Mouse (Mus musculus): ENCODE results near the gene Phkb. TPM values are rescaled to one million over a fixed set of nuclear protein-coding genes. Genes with fewer than 3 reads are reported as not detected.

The Phkb gene
- polyA plus RNA-seq, 1 experiment from 2014 or later, result 10.4 TPM

GRCm38 (mm10) chr8:85992911-85993310 lies 152.2 kb downstream of the Phkb start:
- H3K27ac ChIP-seq (ENCODE audit: low read depth), result no peak overlapping the region
- 91% methylated on average over 1 of the region's 1 CpGs for WGBS (ENCODE audit: insufficient replicate concordance)
- no peaks in the 10 kb centered on the region for H3K9me3 ChIP-seq (ENCODE audit: low read length)
- no peaks in the 10 kb centered on the region for H3K27me3 ChIP-seq (ENCODE audit: insufficient read depth, low read length)
- no peaks in the 10 kb centered on the region for H3K4me1 ChIP-seq (ENCODE audit: insufficient read depth)
- no peak overlapping the region for H3K9ac ChIP-seq (replicated peaks)
- H3K4me2 ChIP-seq (ENCODE audit: low read depth, low read length), result no peak overlapping the region
- DNase-seq (no peak), ATAC-seq (no peak)
- no peak for TF ChIP-seq EP300 (IDR thresholded peaks at IDR 0.05; ENCODE audit: low read depth)
- TF ChIP-seq CTCF (IDR thresholded peaks at IDR 0.05; ENCODE audit: low read depth), result no peak
- no peaks in the 10 kb centered on the region for H3K36me3 ChIP-seq (replicated peaks; ENCODE audit: insufficient read depth, low read length)
- no peak overlapping the region for H3K4me3 ChIP-seq (ENCODE audit: low read depth, low read length)

GRCm38 (mm10) chr8:85993661-85994060 lies 152.9 kb downstream of the Phkb start:
- TF ChIP-seq CTCF (IDR thresholded peaks at IDR 0.05; ENCODE audit: low read depth) (no peak), EP300 (IDR thresholded peaks at IDR 0.05; ENCODE audit: low read depth) (no peak)

GRCm38 (mm10) chr8:85995971-85996370 lies 155.2 kb downstream of the Phkb start:
- no peak for DNase-seq
- Histone ChIP-seq H3K27me3 (ENCODE audit: insufficient read depth, low read length) (no peaks in the 10 kb centered on the region), H3K9me3 (ENCODE audit: low read length) (no peaks in the 10 kb centered on the region), H3K27ac (ENCODE audit: low read depth) (no peak overlapping the region), H3K9ac (replicated peaks) (no peak overlapping the region), H3K4me2 (ENCODE audit: low read depth, low read length) (no peak overlapping the region), H3K36me3 (replicated peaks; ENCODE audit: insufficient read depth, low read length) (no peaks in the 10 kb centered on the region), H3K4me1 (ENCODE audit: insufficient read depth) (no peaks in the 10 kb centered on the region), H3K4me3 (ENCODE audit: low read depth, low read length) (no peak overlapping the region)
- TF ChIP-seq CTCF (IDR thresholded peaks at IDR 0.05; ENCODE audit: low read depth) (no peak), EP300 (IDR thresholded peaks at IDR 0.05; ENCODE audit: low read depth) (no peak)
- no peak for ATAC-seq
- 80% methylated on average over 1 of the region's 1 CpGs for WGBS (ENCODE audit: insufficient replicate concordance)

More at GRCm38 (mm10) chr8:85993661-85994060, 152.9 kb downstream of the Phkb start:
- H3K9ac ChIP-seq (replicated peaks), result no peak overlapping the region
- H3K4me2 ChIP-seq (ENCODE audit: low read depth, low read length), result no peak overlapping the region
- WGBS (ENCODE audit: insufficient replicate concordance), result 85% methylated on average over 1 of the region's 1 CpGs
- H3K27me3 ChIP-seq (ENCODE audit: insufficient read depth, low read length), result no peaks in the 10 kb centered on the region
- no peak overlapping the region for H3K4me3 ChIP-seq (ENCODE audit: low read depth, low read length)
- H3K9me3 ChIP-seq (ENCODE audit: low read length), result no peaks in the 10 kb centered on the region
- ATAC-seq (no peak), DNase-seq (no peak)
- H3K4me1 ChIP-seq (ENCODE audit: insufficient read depth), result no peaks in the 10 kb centered on the region
- no peak overlapping the region for H3K27ac ChIP-seq (ENCODE audit: low read depth)
- no peaks in the 10 kb centered on the region for H3K36me3 ChIP-seq (replicated peaks; ENCODE audit: insufficient read depth, low read length)

- Histone ChIP-seq H3K27ac (ENCODE audit: low read depth) (no peak overlapping the region), H3K9me3 (ENCODE audit: low read length) (no peaks in the 10 kb centered on the region), H3K4me2 (ENCODE audit: low read depth, low read length) (no peak overlapping the region), H3K36me3 (replicated peaks; ENCODE audit: insufficient read depth, low read length) (no peaks in the 10 kb centered on the region), H3K27me3 (ENCODE audit: insufficient read depth, low read length) (no peaks in the 10 kb centered on the region), H3K4me1 (ENCODE audit: insufficient read depth) (no peaks in the 10 kb centered on the region), H3K4me3 (ENCODE audit: low read depth, low read length) (no peak overlapping the region), H3K9ac (replicated peaks) (no peak overlapping the region)
- no peak for TF ChIP-seq EP300 (IDR thresholded peaks at IDR 0.05; ENCODE audit: low read depth)
- ATAC-seq, result no peak
- no peak for DNase-seq
Observed at GRCm38 (mm10) chr8:86006485-86006884, 165.7 kb downstream of the Phkb start.

- Histone ChIP-seq H3K4me2 (ENCODE audit: low read depth, low read length) (no peak overlapping the region), H3K4me3 (ENCODE audit: low read depth, low read length) (no peak overlapping the region), H3K27ac (ENCODE audit: low read depth) (no peak overlapping the region), H3K9ac (replicated peaks) (no peak overlapping the region), H3K36me3 (replicated peaks; ENCODE audit: insufficient read depth, low read length) (peaks cover 3% of the 10 kb centered on the region; the same call in 1 of the 2 replicates), H3K9me3 (ENCODE audit: low read length) (no peaks in the 10 kb centered on the region), H3K4me1 (ENCODE audit: insufficient read depth) (no peaks in the 10 kb centered on the region), H3K27me3 (ENCODE audit: insufficient read depth, low read length) (no peaks in the 10 kb centered on the region)
- DNase-seq (no peak), ATAC-seq (no peak)
- TF ChIP-seq EP300 (IDR thresholded peaks at IDR 0.05; ENCODE audit: low read depth), result no peak
- no peak for TF ChIP-seq CTCF (IDR thresholded peaks at IDR 0.05; ENCODE audit: low read depth)
- WGBS (ENCODE audit: insufficient replicate concordance), result 83% methylated on average over 2 of the region's 2 CpGs
Observed at GRCm38 (mm10) chr8:86016806-86017205, 176.0 kb downstream of the Phkb start.

- Histone ChIP-seq H3K4me1 (ENCODE audit: insufficient read depth) (no peaks in the 10 kb centered on the region), H3K27me3 (ENCODE audit: insufficient read depth, low read length) (no peaks in the 10 kb centered on the region), H3K9me3 (ENCODE audit: low read length) (no peaks in the 10 kb centered on the region), H3K4me3 (ENCODE audit: low read depth, low read length) (no peak overlapping the region), H3K9ac (replicated peaks) (no peak overlapping the region), H3K4me2 (ENCODE audit: low read depth, low read length) (no peak overlapping the region), H3K36me3 (replicated peaks; ENCODE audit: insufficient read depth, low read length) (peaks cover 7% of the 10 kb centered on the region; the same call in 1 of the 2 replicates), H3K27ac (ENCODE audit: low read depth) (no peak overlapping the region)
- no peak for DNase-seq
- no peak for ATAC-seq
- 58% methylated on average over 6 of the region's 6 CpGs for WGBS (ENCODE audit: insufficient replicate concordance)
- TF ChIP-seq CTCF (IDR thresholded peaks at IDR 0.05; ENCODE audit: low read depth) (no peak), EP300 (IDR thresholded peaks at IDR 0.05; ENCODE audit: low read depth) (no peak)
Observed at GRCm38 (mm10) chr8:86028646-86029312, 188.0 kb downstream of the Phkb start.
